Mouse (Mus musculus) right cerebral cortex, postnatal 4 days (tissue): Measurements from ENCODE around the gene Cdk17.

Experiments
- DNase-seq: peaks from one replicate; pipeline ENCODE4 v3.0.0-alpha.2; 2022

Cdk17 gene

GRCm38 (mm10) chr10:93265833-93266232 lies 105.2 kb downstream of the Cdk17 start:
- no peak for DNase-seq

DNA sequence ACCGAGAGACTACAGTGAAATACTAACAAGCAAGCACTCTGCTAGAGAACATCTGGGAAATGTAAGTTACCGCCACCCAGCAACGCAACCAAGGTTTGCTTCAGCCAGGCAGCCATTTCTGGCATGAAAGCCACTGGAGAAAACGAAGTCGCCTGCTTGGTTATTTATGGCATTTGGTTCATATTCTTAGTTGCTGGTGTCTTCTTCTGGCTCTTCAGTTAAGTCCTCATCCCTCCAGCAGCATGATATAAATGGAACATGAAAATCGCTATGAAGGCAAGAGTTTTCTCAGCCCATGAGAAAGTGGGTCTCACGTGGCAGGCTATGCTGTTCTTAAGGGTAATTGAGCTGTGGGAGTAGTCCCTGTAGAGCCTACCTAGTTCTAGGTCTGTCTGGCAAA lies 105.8 kb downstream of the Cdk17 start:
- DNase-seq = no peak

- no peak for DNase-seq
These were observed 106.8 kb downstream of the Cdk17 start for GRCm38 (mm10) chr10:93267509-93267908.

GRCm38 (mm10) chr10:93268339-93268738 lies 107.7 kb downstream of the Cdk17 start:
- no peak for DNase-seq

- no peak for DNase-seq
These were observed 109.1 kb downstream of the Cdk17 start for GRCm38 (mm10) chr10:93269744-93270143.

GRCm38 (mm10) chr10:93270889-93271460 lies 110.3 kb downstream of the Cdk17 start:
- DNase-seq = no peak

DNA sequence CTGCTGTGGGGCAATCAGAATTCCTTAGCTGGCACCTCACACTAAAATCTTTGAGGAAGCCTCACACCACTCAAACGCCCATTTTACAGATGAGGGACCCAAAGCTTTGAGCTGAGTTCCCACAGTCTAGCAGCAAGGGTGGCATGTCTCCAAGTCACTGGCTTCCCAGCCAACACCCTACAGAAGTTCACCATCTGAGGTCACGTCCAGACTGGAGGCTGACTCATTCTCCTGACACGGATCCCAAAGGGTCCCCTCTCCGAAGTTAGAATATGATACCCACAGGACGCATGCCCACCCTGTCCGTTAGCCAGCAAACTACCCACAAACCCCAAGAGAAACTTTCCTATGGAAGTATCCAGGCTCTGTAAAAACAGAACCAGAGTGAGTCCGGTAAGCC lies 111.2 kb downstream of the Cdk17 start:
- DNase-seq = no peak

- DNase-seq = no peak
These were observed 112.6 kb downstream of the Cdk17 start for GRCm38 (mm10) chr10:93272986-93273982.

GRCm38 (mm10) chr10:93274277-93274696 lies 113.6 kb downstream of the Cdk17 start:
- no peak for DNase-seq

- DNase-seq = peak; percentile 67
These were observed 114.8 kb downstream of the Cdk17 start for GRCm38 (mm10) chr10:93275212-93276136.

DNA sequence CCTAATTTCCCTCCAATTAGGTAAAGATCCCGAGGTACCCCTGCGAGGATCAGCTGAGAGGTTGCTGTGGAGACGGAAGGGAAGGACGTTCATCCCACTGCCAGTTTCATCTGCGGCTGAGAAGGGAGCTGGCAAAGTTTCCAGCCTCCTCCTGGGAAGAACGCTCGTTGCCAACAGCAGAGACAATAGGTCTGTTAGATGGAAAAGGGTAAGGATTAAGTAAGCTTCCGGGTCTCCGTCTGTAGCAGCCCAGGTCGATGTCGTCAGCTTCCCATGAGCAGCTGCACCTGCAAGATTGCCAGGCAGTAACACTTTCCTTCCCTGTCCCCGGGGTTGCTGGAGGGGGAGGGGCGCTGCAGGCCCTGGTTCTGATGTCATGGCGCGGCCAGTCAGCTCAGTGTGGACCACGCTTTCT lies 115.7 kb downstream of the Cdk17 start:
- DNase-seq = peak; percentile 77

DNA sequence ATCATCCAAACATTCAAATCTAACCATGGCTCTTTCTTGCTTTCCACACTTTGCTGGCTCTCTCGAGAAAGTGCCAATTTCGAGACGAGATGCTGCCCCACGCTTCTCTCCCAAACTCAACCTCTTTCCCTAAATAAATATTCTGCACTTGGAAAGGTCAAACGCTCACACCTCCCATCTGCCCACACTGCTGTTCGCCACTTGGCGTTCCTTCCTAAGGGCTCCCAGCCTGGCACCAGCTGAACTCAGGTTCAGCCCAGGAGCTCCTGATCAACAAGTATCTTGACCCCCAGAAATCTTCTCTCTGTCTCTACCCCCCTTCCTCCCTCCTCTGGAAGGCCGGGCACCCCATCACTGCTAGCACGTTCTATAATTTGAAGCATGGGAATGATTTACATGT lies 116.2 kb downstream of the Cdk17 start:
- no peak for DNase-seq

DNA sequence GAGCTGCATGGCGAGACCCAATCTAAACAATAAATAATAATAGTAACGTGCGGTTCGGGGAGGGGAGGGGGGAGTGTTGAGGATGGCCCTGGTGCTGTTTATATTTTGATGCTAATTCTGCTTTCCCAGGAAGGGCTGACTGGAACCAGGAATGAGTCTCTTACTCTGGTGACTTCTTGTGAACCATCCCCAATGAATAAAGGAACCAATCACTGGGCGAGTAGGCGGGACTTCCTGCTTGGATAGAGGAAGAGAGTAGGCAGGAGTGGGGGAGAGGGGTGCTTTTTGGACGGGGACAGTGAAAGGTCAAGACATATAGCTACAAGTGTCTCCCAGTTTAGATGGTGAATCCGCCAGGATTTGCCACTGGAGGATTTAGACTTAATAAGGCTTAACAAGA lies 117.7 kb downstream of the Cdk17 start:
- no peak for DNase-seq

GRCm38 (mm10) chr10:93279062-93279461 lies 118.4 kb downstream of the Cdk17 start:
- DNase-seq = no peak

- no peak for DNase-seq
These were observed 119.9 kb downstream of the Cdk17 start for GRCm38 (mm10) chr10:93280586-93280985.

DNA sequence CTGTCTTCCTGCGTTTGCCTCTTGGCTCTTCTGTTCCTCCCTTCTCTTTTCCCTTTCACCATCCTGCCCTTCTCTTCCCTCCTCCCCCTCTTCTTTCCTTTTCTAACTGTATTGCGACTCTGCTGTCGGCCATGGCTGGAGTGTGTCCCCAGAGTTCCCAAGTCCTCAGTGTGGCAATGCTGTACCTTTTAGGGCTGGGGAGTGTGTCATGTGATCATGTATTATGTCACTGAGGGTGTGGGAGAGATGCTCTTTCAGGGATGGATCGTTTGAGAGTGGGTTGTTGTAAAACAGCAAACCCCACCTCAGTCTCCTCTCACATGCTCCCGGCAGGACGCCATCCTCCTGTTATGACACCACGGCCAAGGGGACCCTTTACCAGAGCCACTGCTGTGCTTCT lies 120.4 kb downstream of the Cdk17 start:
- DNase-seq = no peak

DNA sequence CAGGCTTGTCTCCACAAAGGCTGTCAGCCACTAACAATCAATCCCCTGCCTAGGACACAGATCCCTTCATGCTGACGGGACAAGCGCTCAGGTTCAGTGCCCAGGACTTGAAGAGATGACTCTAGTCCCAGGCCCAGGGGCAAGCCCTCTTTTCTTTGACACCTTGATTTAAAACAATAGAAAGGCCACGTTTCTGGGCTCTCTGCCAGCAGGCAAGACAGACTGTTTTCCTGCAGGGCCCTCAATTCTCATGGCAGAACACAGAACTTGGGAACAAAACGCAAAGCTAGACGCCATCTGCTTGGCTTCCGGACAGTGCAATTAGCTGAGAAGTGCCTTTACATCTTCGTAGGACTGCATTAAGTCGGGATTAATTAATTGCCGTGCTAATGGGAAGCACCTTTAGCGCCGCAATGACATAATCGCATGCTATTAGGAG lies 121.9 kb downstream of the Cdk17 start:
- DNase-seq = no peak

DNA sequence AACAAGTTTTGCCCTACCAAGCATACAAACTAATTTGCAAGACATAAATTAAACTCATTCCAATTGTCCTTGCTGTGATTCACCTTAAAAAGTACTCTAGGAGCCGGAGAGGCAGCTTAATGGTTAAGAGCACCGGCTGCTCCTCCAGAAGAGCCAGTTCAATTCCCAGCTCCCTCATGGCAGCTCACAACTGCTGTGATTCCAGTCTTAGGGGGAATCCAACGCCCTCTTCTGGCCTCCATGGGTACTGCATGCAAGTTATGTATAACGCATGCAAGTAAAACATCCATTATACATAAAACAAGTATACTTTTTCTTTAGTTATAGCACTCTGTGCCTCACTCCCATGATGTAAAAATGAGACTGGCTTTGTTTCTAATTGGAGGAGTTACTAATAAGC lies 122.6 kb downstream of the Cdk17 start:
- DNase-seq = no peak

GRCm38 (mm10) chr10:93285489-93285888 lies 124.8 kb downstream of the Cdk17 start:
- DNase-seq = no peak

GRCm38 (mm10) chr10:93287551-93288145 lies 127.0 kb downstream of the Cdk17 start:
- no peak for DNase-seq

- peak; percentile 50 for DNase-seq
These were observed 127.7 kb downstream of the Cdk17 start for GRCm38 (mm10) chr10:93288336-93288735.

GRCm38 (mm10) chr10:93289404-93289803 lies 128.7 kb downstream of the Cdk17 start:
- no peak for DNase-seq

DNA sequence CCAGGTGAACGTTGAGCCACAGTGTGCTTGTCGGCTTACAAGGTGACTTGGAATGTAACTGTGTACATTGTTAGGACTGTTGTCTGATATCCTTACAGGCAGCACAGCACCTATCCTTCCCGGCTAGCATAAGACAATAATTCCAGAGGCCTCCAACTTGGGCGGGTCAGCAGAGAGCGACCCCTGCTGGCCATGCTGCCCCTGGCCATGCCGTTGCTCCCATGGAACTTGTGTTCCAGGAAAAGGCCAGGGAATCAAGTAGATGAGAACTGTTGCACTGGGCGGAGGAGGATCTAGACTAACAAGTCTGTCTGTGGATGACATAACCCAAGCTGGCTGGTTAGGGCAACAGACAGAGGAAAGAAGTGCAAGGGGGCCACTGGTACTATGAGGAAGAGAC lies 130.7 kb downstream of the Cdk17 start:
- DNase-seq = peak; percentile 53
